Mouse (Mus musculus) ES-E14 (cell line): ENCODE results near the gene Fzd5. TPM values are rescaled to one million over a fixed set of nuclear protein-coding genes. Genes with fewer than 3 reads are reported as not detected.

ENCODE experiments used
- DNase-seq: peaks from one replicate; pipeline ENCODE4 v3.0.0-alpha.2; 2013; ENCODE audit warnings: low read depth, low spot score
- H3K27ac ChIP-seq: 2 replicates; pipeline ENCODE4 v1.5.1; 2012; ENCODE audit warnings: low read depth, mild to moderate bottlenecking, low read length, moderate library complexity, mixed read lengths; ENCODE audit not compliant: poor library complexity, insufficient read depth, severe bottlenecking
- H3K36me3 ChIP-seq: 2 replicates; pipeline ENCODE4 v1.6.1; 2012; ENCODE audit warnings: mild to moderate bottlenecking, low read length, moderate library complexity, mixed read lengths; ENCODE audit not compliant: control insufficient read depth, poor library complexity, insufficient read depth, severe bottlenecking
- H3K4me1 ChIP-seq, 2 experiments: fragments of 150-350 bp in 1 of 2; sonication (generic) in 1 of 2; 2 replicates each; pipeline ENCODE4 v1.6.1; 2012; ENCODE audit warnings: low read length in 2 of 2, mild to moderate bottlenecking in 1 of 2, mixed read lengths in 1 of 2; ENCODE audit not compliant: control insufficient read depth in 2 of 2, insufficient read depth in 2 of 2, poor library complexity in 1 of 2
- H3K4me3 ChIP-seq, 2 experiments: fragments of 150-350 bp in 1 of 2; sonication (generic) in 1 of 2; 2 replicates each; pipeline ENCODE4 v1.5.1; 2012; ENCODE audit warnings: low read length in 2 of 2, low read depth in 1 of 2, mild to moderate bottlenecking in 1 of 2, mixed read lengths in 1 of 2; ENCODE audit not compliant: insufficient read depth in 1 of 2, poor library complexity in 1 of 2, severe bottlenecking in 1 of 2
- H3K9ac ChIP-seq: 2 replicates; pipeline ENCODE4 v1.6.1; 2012; ENCODE audit warnings: low read depth, mild to moderate bottlenecking, low read length, mixed read lengths; ENCODE audit not compliant: poor library complexity, insufficient read depth, severe bottlenecking
- H3K9me3 ChIP-seq: fragments of 150-350 bp; sonication (generic); 2 replicates; pipeline ENCODE4 v1.6.1; 2012; ENCODE audit warnings: low read depth, mild to moderate bottlenecking, low read length; ENCODE audit not compliant: control insufficient read depth, insufficient read depth
- CHD2 ChIP-seq: IDR thresholded peaks from 2 replicates; pipeline ENCODE4 v1.6.1; 2014; ENCODE audit warnings: mild to moderate bottlenecking, low read depth, low read length, inconsistent platforms
- HCFC1 ChIP-seq: IDR thresholded peaks from 2 replicates; pipeline ENCODE4 v1.6.1; 2012; ENCODE audit warnings: low read length, inconsistent platforms, borderline replicate concordance; ENCODE audit not compliant: insufficient read depth
- MAFK ChIP-seq: IDR thresholded peaks from 2 replicates; pipeline ENCODE4 v1.6.1; 2014; ENCODE audit warnings: mild to moderate bottlenecking, low read depth, low read length, inconsistent platforms; ENCODE audit not compliant: insufficient read depth
- ZC3H11A ChIP-seq: IDR thresholded peaks from 2 replicates; pipeline ENCODE4 v1.6.1; 2012; ENCODE audit warnings: low read depth, mild to moderate bottlenecking, inconsistent platforms, low read length, borderline replicate concordance
- ZNF384 ChIP-seq: IDR thresholded peaks from 2 replicates; pipeline ENCODE4 v1.6.1; 2012; ENCODE audit warnings: low read depth, low read length, inconsistent platforms
- in situ Hi-C, 2 experiments: fragments of 600-800 bp; cut with MboI; formaldehyde crosslinking; loops; one replicate each; pipeline ENCODE4 v1.15.1; 2025; ENCODE audit warnings: low sequenced_read_pairs in 2 of 2, inconsistent platforms in 1 of 2; ENCODE audit not compliant: unreplicated experiment in 2 of 2
- total RNA-seq: library from RNA; depleted of rRNA; stranded (reverse); fragments of 300-350 nt; gene quantifications from 2 replicates; pipeline ENCODE4 v1.2.3, GENCODE M21; 2012

Gene Fzd5
- total RNA-seq, 1 experiment = 84.7 TPM

GRCm38 (mm10) chr1:64732637-64733200 lies 4.8 kb downstream of the Fzd5 start:
- 0 out of 2 replicates have a peak, but pooled peaks have one; percentile 43 for TF ChIP-seq CHD2
- no peak for TF ChIP-seq MAFK
- no peak for TF ChIP-seq ZNF384
- no peak for TF ChIP-seq HCFC1
- TF ChIP-seq ZC3H11A = no peak
- Histone ChIP-seq H3K27ac (peak overlapping the region; percentile 92), H3K4me3 (peak overlapping the region; percentile 56 to 97), H3K9ac (peak overlapping the region; percentile 9; the same call in 1 of the 2 replicates), H3K4me1 (peaks cover 8 to 12% of the 10 kb centered on the region in 2 experiments), H3K36me3 (peaks cover 35% of the 10 kb centered on the region), H3K9me3 (no peaks in the 10 kb centered on the region)
- no peak for DNase-seq
- in situ Hi-C loops = no loop called here

GRCm38 (mm10) chr1:64732161-64732560 lies 5.4 kb downstream of the Fzd5 start:
- in situ Hi-C loops = no loop called here
- Histone ChIP-seq H3K4me1 (peaks cover 10 to 12% of the 10 kb centered on the region in 2 experiments), H3K27ac (peak overlapping the region; percentile 92), H3K36me3 (peaks cover 35% of the 10 kb centered on the region), H3K9me3 (no peaks in the 10 kb centered on the region), H3K4me3 (peak overlapping the region; percentile 56 to 97), H3K9ac (peak overlapping the region; percentile 61)
- DNase-seq = no peak
- TF ChIP-seq ZNF384 = no peak
- TF ChIP-seq ZC3H11A = no peak
- TF ChIP-seq CHD2 = no peak
- TF ChIP-seq HCFC1 = no peak
- no peak for TF ChIP-seq MAFK

- H3K36me3 ChIP-seq = peaks cover 35% of the 10 kb centered on the region
- H3K27ac ChIP-seq = peak overlapping the region; percentile 92
- H3K4me1 ChIP-seq = peaks cover 10 to 12% of the 10 kb centered on the region in 2 experiments
- TF ChIP-seq ZC3H11A = no peak
- TF ChIP-seq HCFC1 = no peak
- no peak for TF ChIP-seq MAFK
- no peak for TF ChIP-seq CHD2
- no peak for TF ChIP-seq ZNF384
- peak overlapping the region; percentile 58 for H3K9ac ChIP-seq
- peak overlapping the region; percentile 56 to 97 for H3K4me3 ChIP-seq
- in situ Hi-C loops = no loop called here
- H3K9me3 ChIP-seq = no peaks in the 10 kb centered on the region
- no peak for DNase-seq
These were observed 6.1 kb downstream of the Fzd5 start for GRCm38 (mm10) chr1:64731341-64732020.

GRCm38 (mm10) chr1:64730046-64730445 lies 7.5 kb downstream of the Fzd5 start:
- Histone ChIP-seq H3K4me1 (peaks cover 10% of the 10 kb centered on the region in 2 experiments), H3K9me3 (no peaks in the 10 kb centered on the region), H3K9ac (no peak overlapping the region), H3K27ac (no peak overlapping the region), H3K36me3 (peaks cover 21% of the 10 kb centered on the region), H3K4me3 (peak overlapping the region in 1 of 2 experiments; percentile 34; a peak in 1 of 4 replicates)
- no peak for DNase-seq
- in situ Hi-C loops = no loop called here
- TF ChIP-seq MAFK = no peak
- TF ChIP-seq ZC3H11A = no peak
- no peak for TF ChIP-seq HCFC1
- no peak for TF ChIP-seq ZNF384
- TF ChIP-seq CHD2 = no peak
